Mouse (Mus musculus) layer of hippocampus, adult 18-20 months (tissue): ENCODE data around the gene Mmp9. TPM values are rescaled to one million over a fixed set of nuclear protein-coding genes. Genes with fewer than 3 reads are reported as not detected.

Experiments used
- DNase-seq, 2 experiments: peaks; one replicate each; pipeline ENCODE4 v3.0.0; 2022; ENCODE audit warnings: low spot score in 2 of 2
- total RNA-seq, 2 experiments: library from RNA; stranded (reverse); gene quantifications; 2 replicates each; pipeline ENCODE4 v1.2.3; 2021

Mmp9 gene
- total RNA-seq, 2 experiments from 2014 or later, result 1.5 to 1.6 TPM

DNA sequence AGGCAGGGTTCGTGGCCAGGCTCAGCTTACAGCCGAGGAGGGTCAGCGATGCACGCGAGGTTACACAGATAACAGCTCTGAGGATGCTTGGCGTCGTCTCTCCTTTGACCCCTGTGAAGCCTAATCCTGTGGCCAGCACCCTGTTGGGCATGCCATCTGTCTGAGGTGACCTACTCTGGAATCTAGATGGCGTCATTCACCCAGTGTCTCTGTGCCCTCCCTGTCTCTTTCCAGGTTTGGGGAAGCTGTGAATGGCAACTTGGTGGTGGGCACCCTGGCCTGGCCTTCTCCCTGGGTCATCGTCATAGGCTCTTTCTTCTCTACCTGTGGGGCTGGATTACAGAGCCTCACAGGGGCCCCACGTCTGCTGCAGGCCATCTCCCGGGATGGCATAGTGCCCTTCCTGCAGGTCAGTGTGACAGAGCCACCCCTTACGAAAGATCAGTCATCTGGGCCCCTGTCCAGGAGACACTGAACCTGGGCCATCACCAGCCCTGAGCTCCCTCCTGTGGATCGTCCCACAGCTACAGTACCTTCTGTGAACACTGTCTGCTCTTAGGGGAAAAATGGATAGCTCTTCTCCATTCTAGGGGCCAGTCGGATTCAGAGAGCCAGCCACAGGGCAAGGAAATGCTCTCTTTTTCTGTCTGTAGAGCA, 45.9 kb downstream of the Mmp9 start:
- DNase-seq, result no peak

DNA sequence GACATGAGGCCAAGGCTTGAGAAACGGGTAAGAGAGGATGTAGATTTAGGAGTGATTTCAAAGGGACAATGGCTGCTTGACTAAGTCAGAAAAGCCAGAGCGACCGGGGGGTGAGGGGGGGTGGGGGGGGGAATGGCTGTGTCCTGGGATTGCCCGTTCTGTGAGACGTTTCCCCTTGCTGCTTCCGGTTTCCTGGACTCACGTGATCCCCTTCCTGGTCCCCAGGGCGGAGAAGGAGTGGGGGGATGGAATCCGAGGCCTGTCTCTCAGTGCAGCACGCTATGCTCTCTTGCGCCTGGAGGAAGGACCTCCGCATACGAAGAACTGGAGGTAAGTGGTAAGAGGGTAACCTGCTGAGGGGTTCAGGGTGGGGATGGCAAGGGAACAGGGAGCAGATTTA, 48.2 kb downstream of the Mmp9 start:
- no peak for DNase-seq

DNA sequence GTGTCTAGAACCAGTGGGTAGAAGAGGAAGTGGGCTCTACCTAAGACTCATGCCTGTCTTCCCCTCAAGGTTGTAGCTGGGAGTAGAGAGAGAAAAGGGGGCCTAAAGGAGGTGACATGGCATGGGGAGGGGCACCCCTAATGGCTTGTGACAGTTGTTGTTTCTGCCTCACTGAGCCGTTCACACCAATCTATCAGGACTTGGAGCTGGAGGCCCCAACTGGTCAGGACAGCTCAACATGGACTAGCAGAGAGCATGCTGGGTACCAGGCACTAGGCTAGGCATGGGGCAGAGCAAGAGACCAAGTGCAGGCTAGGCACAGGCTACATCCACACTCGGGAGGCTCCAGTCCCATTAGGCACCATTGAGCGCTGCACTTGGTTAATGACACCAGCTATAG, 50.5 kb downstream of the Mmp9 start:
- no peak for DNase-seq

DNA sequence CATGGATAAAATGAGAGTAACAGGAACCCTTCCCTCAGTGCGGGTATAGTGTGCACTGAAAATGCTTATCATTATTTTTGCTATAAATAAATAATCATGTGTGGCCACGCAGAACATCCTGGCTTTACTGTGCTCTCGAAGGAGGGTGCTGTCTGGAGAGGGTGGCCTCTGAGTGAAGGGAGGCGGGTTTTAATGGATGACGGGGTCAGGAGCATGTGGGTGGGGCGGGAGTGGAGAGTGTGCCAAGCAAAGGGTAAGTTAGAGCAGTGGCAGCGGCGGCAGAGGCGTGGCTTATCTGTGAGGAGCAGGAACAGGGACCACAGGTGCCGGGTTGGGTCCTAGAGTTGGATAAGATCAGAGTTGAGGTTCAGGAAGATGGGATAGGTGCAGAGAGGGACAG, 51.2 kb downstream of the Mmp9 start:
- DNase-seq, result no peak

- DNase-seq, result peak in 1 of 2 experiments; percentile 39
These were observed 53.6 kb downstream of the Mmp9 start for GRCm38 (mm10) chr2:164994156-164994555.

- peak; percentile 54 to 73 for DNase-seq
These were observed 54.3 kb downstream of the Mmp9 start for GRCm38 (mm10) chr2:164994659-164995428.

GRCm38 (mm10) chr2:164995976-164996375, 55.4 kb downstream of the Mmp9 start:
- DNase-seq, result peak in 1 of 2 experiments; percentile 47

DNA sequence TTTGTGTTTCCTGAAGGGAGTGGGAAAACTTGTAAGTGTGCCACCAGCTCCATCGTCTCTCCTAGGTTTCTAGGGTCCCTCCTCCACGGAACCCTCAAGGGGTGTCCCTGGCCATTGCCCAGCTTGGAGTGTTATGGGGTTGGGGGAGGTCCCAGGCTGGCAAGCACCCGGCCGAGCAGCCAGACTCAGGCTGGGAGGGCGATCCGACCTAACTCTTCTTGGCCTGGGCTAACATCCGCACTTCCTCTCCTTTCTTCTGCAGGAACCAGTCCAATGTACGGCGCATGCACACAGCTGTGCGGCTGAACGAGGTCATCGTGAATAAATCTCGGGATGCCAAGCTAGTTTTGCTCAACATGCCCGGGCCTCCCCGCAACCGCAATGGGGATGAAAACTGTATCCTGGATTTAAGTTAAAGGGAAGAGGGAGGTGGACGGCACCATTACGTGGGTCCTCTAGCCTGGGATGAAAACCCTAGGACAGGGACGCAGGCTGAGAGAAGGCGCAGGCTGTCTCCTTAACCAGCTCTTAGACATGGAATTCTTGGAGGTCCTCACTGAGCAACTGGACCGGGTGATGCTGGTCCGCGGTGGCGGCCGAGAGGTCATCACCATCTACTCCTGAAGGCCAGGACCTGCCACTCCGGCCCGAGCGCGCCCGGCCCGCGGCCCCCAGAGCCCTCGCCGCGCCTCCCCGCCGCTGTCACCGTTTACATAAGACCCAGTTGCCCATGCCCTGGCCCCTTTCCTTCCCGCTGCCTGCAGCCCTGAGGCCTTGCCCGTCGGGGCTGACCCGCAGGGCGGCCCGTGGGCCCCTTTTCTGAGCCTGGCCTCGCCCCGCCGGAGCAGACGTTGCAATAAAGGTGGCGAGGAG, 56.5 kb downstream of the Mmp9 start:
- DNase-seq, result peak in 1 of 2 experiments; percentile 26

DNA sequence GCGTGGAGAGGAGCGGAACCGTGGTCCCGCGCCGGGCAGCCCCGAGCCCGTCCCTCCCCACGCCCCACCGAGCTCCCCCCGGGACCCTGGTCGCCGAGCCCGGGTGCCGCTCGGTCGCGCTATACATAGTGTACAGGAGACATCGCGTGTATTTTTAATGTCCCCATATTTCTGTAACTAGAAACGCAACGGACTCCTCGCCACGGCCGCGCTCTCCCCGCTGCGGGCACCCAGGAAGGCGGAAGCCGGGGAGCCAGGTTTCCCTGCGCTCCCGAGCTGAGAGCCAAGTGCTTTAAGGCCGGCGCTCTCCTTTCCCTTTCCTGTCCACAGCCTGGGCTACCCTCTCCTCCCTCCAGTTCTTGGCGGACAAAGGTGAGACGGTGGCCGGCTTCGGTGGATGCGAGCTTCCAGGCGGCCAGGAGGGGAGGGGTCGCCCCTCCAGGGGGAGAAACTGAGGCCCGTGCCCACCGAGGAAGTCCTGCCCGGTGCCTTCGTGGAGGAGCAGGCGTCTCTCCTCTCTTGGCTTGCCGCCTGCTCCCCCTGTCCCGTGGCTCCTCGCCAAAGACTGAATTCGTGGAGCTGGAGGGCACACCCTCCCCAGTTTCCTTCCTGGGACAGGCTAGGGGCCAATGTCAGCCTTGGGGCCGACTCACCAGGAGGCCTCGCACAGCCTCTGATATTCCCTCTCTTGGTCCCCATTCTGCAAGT, 57.3 kb downstream of the Mmp9 start:
- DNase-seq, result no peak

GRCm38 (mm10) chr2:165001958-165002357, 61.4 kb downstream of the Mmp9 start:
- DNase-seq, result peak in 1 of 2 experiments; percentile 34

DNA sequence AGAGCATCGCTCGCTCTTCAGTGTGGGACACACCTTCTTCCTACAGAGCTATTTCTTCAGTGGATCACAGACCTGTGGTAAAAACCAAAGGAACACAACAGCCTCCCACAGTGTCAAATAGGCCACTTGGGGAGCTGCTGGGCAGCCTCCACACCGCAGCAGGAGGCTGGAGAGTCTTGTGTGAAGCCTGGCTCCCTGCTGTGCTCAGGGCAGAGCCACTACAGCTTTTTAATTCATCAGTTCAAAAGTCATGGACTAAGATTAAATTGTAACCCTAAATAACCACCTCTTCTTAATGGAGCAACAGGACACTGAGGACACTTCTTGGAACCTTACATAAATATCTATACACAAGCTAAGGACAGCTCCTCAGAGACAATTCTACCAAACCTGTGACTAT, 62.5 kb downstream of the Mmp9 start:
- no peak for DNase-seq

DNA sequence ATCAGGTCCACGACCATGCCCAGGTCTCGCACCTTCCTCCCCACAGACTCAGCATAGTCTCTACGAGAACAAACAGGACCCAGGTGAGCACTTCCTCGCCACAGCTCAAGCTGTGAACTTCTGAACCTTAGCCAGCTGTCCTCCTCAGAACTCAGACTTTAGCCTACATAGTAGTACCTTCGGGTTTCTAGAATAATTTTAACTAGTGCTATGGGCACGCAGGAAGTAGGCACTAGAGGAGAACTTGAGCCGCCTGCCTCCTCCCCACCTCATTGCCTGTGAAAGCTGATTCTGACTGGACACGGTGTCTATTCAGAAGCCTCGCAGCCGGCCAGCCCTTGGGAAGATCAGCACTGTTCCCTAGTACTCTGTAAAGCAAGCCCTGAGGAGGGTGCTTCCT, 63.7 kb downstream of the Mmp9 start:
- DNase-seq, result no peak

Other genes starting within 250 kb of the Mmp9 start
- not detected for gene Spint4, start 242.3 kb upstream of the Mmp9 start, total RNA-seq
- gene Spint5, start 225.5 kb upstream of the Mmp9 start, total RNA-seq, result not detected
- gene Wfdc3, start 194.8 kb upstream of the Mmp9 start, total RNA-seq, result 1 to 10 TPM; 1.4 to 1.7 TPM
- 10 to 100 TPM; 33.8 to 36.0 TPM for gene Dnttip1, start 194.8 kb upstream of the Mmp9 start, total RNA-seq
- gene Ube2c, start 170.9 kb upstream of the Mmp9 start, total RNA-seq, result under 1 TPM in 1 of 2 experiments, not detected in 1; 0.38 TPM
- not detected for gene Tnnc2, start 160.8 kb upstream of the Mmp9 start, total RNA-seq
- 10 to 100 TPM; 39.7 to 41.8 TPM for gene Snx21, start 155.0 kb upstream of the Mmp9 start, total RNA-seq
- gene Acot8, start 135.9 kb upstream of the Mmp9 start, total RNA-seq, result 10 to 100 TPM; 25.6 to 27.0 TPM
- 1 to 10 TPM; 9.1 to 9.3 TPM for gene Zswim3, start 135.7 kb upstream of the Mmp9 start, total RNA-seq
- gene Zswim1, start 118.1 kb upstream of the Mmp9 start, total RNA-seq, result 10 to 100 TPM; 22.7 to 26.3 TPM
- under 1 TPM in 1 of 2 experiments, not detected in 1; 0.43 TPM for gene Spata25, start 112.2 kb upstream of the Mmp9 start, total RNA-seq
- 100 to 1,000 TPM; 103 TPM for gene Ctsa, start 107.9 kb upstream of the Mmp9 start, total RNA-seq
- 1 to 10 TPM; 2.5 to 3.0 TPM for gene Neurl2, start 107.3 kb upstream of the Mmp9 start, total RNA-seq
- 10 to 100 TPM; 77.0 to 77.9 TPM for gene Pltp, start 83.1 kb upstream of the Mmp9 start, total RNA-seq
- gene Pcif1, start 61.5 kb upstream of the Mmp9 start, total RNA-seq, result 10 to 100 TPM; 41.9 to 45.2 TPM
- gene Zfp335, start 29.0 kb upstream of the Mmp9 start, total RNA-seq, result 10 to 100 TPM; 25.9 to 26.8 TPM
- 100 to 1,000 TPM; 396 to 408 TPM for gene Slc12a5, start 20.0 kb downstream of the Mmp9 start, total RNA-seq
- 10 to 100 TPM; 57.0 to 59.2 TPM for gene Ncoa5, start 94.1 kb downstream of the Mmp9 start, total RNA-seq
- gene Cd40, start 114.8 kb downstream of the Mmp9 start, total RNA-seq, result under 1 TPM; 0.10 to 0.28 TPM
- gene 1700025C18Rik, start 150.0 kb downstream of the Mmp9 start, total RNA-seq, result not detected